Mouse (Mus musculus): ENCODE results near the gene Plaur.
A peak's percentile ranks its signal among the peaks of the same experiment; 100 is the strongest.
"Not testable (repeated sequence)": the region's sequence is repeated elsewhere in the genome, so short reads cannot be mapped to it uniquely, and the experiment has no call there.

Plaur gene

DNA sequence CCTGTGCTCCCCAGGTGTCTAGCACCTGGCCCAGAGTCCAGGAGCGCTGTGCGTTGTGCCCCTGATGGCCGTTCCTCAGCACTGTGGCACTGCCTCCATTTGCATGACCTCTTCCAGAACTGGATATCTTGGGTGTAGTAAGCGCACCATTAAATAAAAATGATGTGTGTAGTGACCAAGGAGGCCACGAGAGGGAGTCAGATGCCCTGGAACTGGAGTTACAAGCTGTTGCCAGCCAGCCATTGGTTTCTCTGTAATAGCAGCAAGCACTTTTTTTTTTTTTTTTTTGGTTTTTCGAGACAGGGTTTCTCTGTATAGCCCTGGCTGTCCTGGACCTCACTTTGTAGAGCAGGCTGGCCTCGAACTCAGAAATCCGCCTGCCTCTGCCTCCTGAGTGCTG lies 54.0 kb downstream of the Plaur start:
- not testable (repeated sequence) for DNase-seq

DNA sequence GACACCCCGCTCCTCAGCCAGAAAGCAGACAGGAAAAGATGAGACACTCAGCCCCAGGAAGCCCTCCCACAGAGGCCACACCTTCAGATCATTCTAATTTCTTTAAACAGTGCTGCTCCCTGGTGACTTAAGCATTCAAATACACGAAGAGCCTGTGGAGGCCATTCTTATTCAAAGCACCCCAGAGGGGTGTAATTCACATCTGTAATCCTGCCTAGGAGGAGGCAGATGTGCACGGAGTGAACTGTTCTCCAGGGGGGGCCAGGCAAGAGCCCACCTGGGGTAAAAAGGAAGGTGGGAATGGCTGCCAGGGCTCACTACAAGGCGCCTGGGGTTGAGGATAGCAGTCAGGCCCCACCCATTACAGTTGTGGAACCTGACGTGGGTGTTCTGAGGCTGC lies 54.8 kb downstream of the Plaur start:
- no peak for DNase-seq

DNA sequence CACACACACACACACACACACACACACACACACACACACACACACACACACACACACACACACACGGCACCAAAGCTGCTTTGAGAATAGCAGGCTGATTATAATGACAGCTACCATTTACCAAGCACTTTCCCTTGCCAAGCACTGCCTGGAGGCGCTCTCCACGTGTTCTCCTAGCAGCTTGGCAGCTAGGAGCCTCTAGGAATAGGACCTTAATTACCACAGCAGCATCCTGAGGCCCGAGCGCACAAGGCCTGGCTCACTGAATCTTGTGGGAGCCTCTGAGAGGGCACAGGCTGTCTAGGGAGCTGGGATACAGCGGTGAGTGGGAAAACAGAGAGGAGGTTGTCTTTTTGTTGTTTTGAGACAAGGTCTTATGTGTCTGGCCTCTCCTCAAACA lies 55.4 kb downstream of the Plaur start:
- peak; percentile 79 for DNase-seq

DNA sequence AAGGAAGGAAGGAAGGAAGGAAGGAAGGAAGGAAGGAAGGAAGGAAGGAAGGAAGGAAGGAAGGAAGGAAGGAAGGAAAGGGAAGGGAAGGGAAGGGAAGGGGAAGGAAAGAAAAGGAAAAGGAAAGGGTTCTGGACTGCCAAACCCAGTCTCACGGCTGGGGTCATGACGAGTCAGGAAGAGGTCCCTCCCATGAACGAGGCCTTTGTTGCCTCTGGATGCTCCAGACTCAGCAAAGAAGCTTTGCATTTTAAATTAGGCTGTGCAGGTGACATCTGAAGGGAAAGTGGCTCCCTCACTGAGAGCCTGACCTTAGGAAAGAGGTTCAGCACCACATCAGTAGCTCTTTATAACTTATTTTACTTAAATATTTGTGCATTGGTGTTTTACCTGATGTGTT lies 56.8 kb downstream of the Plaur start:
- DNase-seq, result no peak

DNA sequence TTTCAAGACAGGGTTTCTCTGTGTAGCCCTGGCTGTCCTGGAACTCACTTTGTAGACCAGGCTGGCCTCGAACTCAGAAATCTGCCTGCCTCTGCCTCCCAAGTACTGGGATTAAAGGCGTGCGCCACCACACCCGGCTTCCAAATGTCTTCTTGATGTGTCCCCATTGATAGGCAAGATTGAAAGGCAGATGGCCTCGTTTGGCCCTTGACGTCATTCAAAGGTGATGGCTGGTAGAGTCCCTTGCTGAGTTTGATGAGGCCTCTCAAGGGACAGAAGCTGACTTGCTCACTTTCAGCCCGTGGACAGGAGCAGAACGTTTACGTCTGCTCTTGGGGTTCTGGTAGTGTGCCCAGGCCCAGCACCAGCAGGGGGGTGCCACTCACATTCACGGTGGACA lies 57.8 kb downstream of the Plaur start:
- not testable (repeated sequence) for DNase-seq

DNA sequence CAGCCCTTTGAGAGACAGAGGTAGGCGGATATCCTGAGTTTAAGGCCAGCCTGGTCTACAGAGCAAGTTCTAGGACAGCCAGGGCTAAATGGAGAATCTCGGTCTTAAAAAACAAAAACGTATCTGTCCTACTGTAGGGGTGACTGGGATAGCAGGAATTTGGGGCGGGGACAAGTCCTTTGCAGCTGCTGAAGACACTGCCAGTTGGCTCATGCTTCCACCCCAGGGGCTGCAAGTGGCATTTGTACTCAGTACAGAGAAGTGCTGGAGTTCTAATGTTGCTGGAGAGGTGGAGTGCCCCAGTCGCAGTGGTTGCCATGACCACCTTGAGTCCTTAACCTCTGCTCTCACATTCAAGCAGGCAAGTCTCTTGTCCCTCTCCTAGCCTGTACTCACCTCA lies 60.5 kb downstream of the Plaur start:
- DNase-seq, result no peak

GRCm38 (mm10) chr7:24523723-24524122 lies 61.4 kb downstream of the Plaur start:
- DNase-seq, result no peak

GRCm38 (mm10) chr7:24524978-24525377 lies 62.7 kb downstream of the Plaur start:
- DNase-seq, result no peak

Measured in layer of hippocampus, adult 9-11 months (tissue).